Mouse (Mus musculus): ENCODE results near the gene Hexim2. TPM values are rescaled to one million over a fixed set of nuclear protein-coding genes. Genes with fewer than 3 reads are reported as not detected.

Gene Hexim2
- total RNA-seq, 2 experiments from 2014 or later: 1.8 to 2.1 TPM

GRCm38 (mm10) chr11:103140763-103141100 lies 8.5 kb downstream of the Hexim2 start:
- ATAC-seq (ENCODE audit: poor library complexity, severe bottlenecking): no peak

- ATAC-seq (ENCODE audit: poor library complexity, severe bottlenecking): no peak
Observed at GRCm38 (mm10) chr11:103141101-103141943, 9.1 kb downstream of the Hexim2 start.

- ATAC-seq (ENCODE audit: poor library complexity, severe bottlenecking): no peak
Observed at GRCm38 (mm10) chr11:103141944-103142255, 9.7 kb downstream of the Hexim2 start.

GRCm38 (mm10) chr11:103142441-103143182 lies 10.4 kb downstream of the Hexim2 start:
- peak; percentile 40; the same call in 1 of the 2 replicates for ATAC-seq (ENCODE audit: poor library complexity, severe bottlenecking)

- ATAC-seq (ENCODE audit: poor library complexity, severe bottlenecking): no peak
Observed at GRCm38 (mm10) chr11:103144309-103145285, 12.4 kb downstream of the Hexim2 start.

GRCm38 (mm10) chr11:103146386-103146785 lies 14.2 kb downstream of the Hexim2 start:
- peak; percentile 56 for ATAC-seq (ENCODE audit: poor library complexity, severe bottlenecking)

- ATAC-seq (ENCODE audit: poor library complexity, severe bottlenecking): no peak
Observed at GRCm38 (mm10) chr11:103147766-103148165, 15.5 kb downstream of the Hexim2 start.

- ATAC-seq (ENCODE audit: poor library complexity, severe bottlenecking): no peak
Observed at GRCm38 (mm10) chr11:103149771-103150170, 17.5 kb downstream of the Hexim2 start.

GRCm38 (mm10) chr11:103158621-103159478 lies 26.6 kb downstream of the Hexim2 start:
- ATAC-seq (ENCODE audit: poor library complexity, severe bottlenecking): peak; percentile 99

- ATAC-seq (ENCODE audit: poor library complexity, severe bottlenecking): no peak
Observed at GRCm38 (mm10) chr11:103160738-103161137, 28.5 kb downstream of the Hexim2 start.

GRCm38 (mm10) chr11:103161449-103161848 lies 29.2 kb downstream of the Hexim2 start:
- ATAC-seq (ENCODE audit: poor library complexity, severe bottlenecking): no peak

- ATAC-seq (ENCODE audit: poor library complexity, severe bottlenecking): no peak
Observed at GRCm38 (mm10) chr11:103162132-103162531, 29.9 kb downstream of the Hexim2 start.

- ATAC-seq (ENCODE audit: poor library complexity, severe bottlenecking): no peak
Observed at GRCm38 (mm10) chr11:103164391-103164790, 32.2 kb downstream of the Hexim2 start.

- peak; percentile 58 for ATAC-seq (ENCODE audit: poor library complexity, severe bottlenecking)
Observed at GRCm38 (mm10) chr11:103168690-103169390, 36.6 kb downstream of the Hexim2 start.

- ATAC-seq (ENCODE audit: poor library complexity, severe bottlenecking): no peak
Observed at GRCm38 (mm10) chr11:103169664-103170063, 37.4 kb downstream of the Hexim2 start.

GRCm38 (mm10) chr11:103170111-103170493 lies 37.9 kb downstream of the Hexim2 start:
- ATAC-seq (ENCODE audit: poor library complexity, severe bottlenecking): no peak

GRCm38 (mm10) chr11:103170494-103171285 lies 38.5 kb downstream of the Hexim2 start, which contains the start of gene Fmnl1:
TSS of gene Fmnl1 (plus strand) at chr11:103171107.
- peak; percentile 58 for ATAC-seq (ENCODE audit: poor library complexity, severe bottlenecking)

GRCm38 (mm10) chr11:103171286-103171620 lies 39.0 kb downstream of the Hexim2 start:
- no peak for ATAC-seq (ENCODE audit: poor library complexity, severe bottlenecking)
